Mouse (Mus musculus) kidney, adult 2 months (tissue): ENCODE results near the gene Nup85. TPM values are rescaled to one million over a fixed set of nuclear protein-coding genes. Genes with fewer than 3 reads are reported as not detected.

ENCODE experiments used
- DNase-seq: peaks from one replicate; pipeline ENCODE4 v3.0.0; 2021
- H3K27ac ChIP-seq: fragments of 200-500 bp; 2 replicates; pipeline ENCODE4 v1.5.1; 2012; ENCODE audit warnings: low read depth, low read length, control low read depth, inconsistent platforms; ENCODE audit not compliant: insufficient read depth
- H3K27me3 ChIP-seq: fragments of 200-500 bp; replicated peaks from 2 replicates; pipeline ENCODE4 v1.6.1; 2012; ENCODE audit warnings: mild to moderate bottlenecking, moderate library complexity, low read length, inconsistent platforms; ENCODE audit not compliant: control insufficient read depth, insufficient read depth
- H3K36me3 ChIP-seq: fragments of 200-500 bp; 2 replicates; pipeline ENCODE4 v1.6.1; 2012; ENCODE audit warnings: mild to moderate bottlenecking, moderate library complexity, low read length, inconsistent platforms; ENCODE audit not compliant: control insufficient read depth, insufficient read depth
- H3K4me1 ChIP-seq: fragments of 200-500 bp; 2 replicates; pipeline ENCODE4 v1.6.1; 2011; ENCODE audit warnings: low read length; ENCODE audit not compliant: control insufficient read depth, insufficient read depth
- H3K4me3 ChIP-seq: fragments of 200-500 bp; 2 replicates; pipeline ENCODE4 v1.5.1; 2011; ENCODE audit warnings: mild to moderate bottlenecking, low read depth, low read length, control low read depth; ENCODE audit not compliant: insufficient read depth
- CTCF ChIP-seq: fragments of 200-500 bp; conservative IDR thresholded peaks from 2 replicates; pipeline ENCODE4 v1.5.1; 2011; ENCODE audit warnings: low read depth, mild to moderate bottlenecking, control low read depth, low read length, moderate library complexity, mixed read lengths; ENCODE audit not compliant: insufficient read depth, insufficient read length
- POLR2A ChIP-seq: fragments of 200-500 bp; IDR thresholded peaks from one replicate; pipeline ENCODE4 v1.6.1; 2011; ENCODE audit warnings: low read depth, low read length, control low read depth
- WGBS: fragments of 180-500 bp; shearing (Covaris S2); methylation state at CpG from one replicate; pipeline ENCODE4 v1.1.7; 2018; 5-methylcytosine and 5-hydroxymethylcytosine counted together
- polyA plus RNA-seq: library from polyadenylated mRNA; depleted of rRNA; stranded (reverse); fragments of >200 nt; gene quantifications from 2 replicates; pipeline ENCODE4 v1.2.3, GENCODE M21; 2012

Gene Nup85
- polyA plus RNA-seq, 1 experiment = 32.9 TPM

DNA sequence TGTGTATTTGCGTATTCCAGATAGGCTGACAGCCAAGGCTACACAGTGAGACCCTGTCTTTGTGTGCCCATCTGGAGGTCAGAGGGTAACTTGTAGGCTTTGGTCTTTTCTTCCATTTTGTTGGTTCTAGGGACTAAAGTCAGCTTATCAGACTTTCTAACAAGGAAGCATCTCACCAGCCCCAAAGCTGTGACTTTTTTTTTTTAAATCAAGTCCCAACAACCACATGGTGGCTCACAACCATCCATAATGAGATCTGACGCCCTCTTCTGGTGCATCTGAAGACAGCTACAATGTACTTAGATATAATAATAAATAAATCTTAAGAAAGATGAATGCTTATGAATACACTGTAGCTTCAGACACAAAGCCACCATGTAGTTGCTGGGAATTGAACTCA is 26.2 kb upstream of the Nup85 start:
- TF ChIP-seq POLR2A (no peak), CTCF (no peak)
- H3K27ac ChIP-seq = no peak overlapping the region
- no peak overlapping the region for H3K4me3 ChIP-seq
- H3K36me3 ChIP-seq = peaks cover 1% of the 10 kb centered on the region; the same call in 1 of the 2 replicates
- H3K27me3 ChIP-seq = no peaks in the 10 kb centered on the region
- WGBS = 78% methylated on average over 2 of the region's 2 CpGs
- DNase-seq = no peak
- peaks cover 7% of the 10 kb centered on the region; the same call in 1 of the 2 replicates for H3K4me1 ChIP-seq

GRCm38 (mm10) chr11:115543571-115543970 is 20.7 kb upstream of the Nup85 start:
- WGBS = 70% methylated on average over 4 of the region's 4 CpGs
- no peaks in the 10 kb centered on the region for H3K36me3 ChIP-seq
- TF ChIP-seq CTCF (no peak), POLR2A (no peak)
- no peaks in the 10 kb centered on the region for H3K4me1 ChIP-seq
- H3K27ac ChIP-seq = no peak overlapping the region
- no peak overlapping the region for H3K4me3 ChIP-seq
- DNase-seq = no peak
- no peaks in the 10 kb centered on the region for H3K27me3 ChIP-seq

- peak; percentile 41 for DNase-seq
- Histone ChIP-seq H3K36me3 (no peaks in the 10 kb centered on the region), H3K4me3 (no peak overlapping the region), H3K27ac (no peak overlapping the region), H3K27me3 (no peaks in the 10 kb centered on the region), H3K4me1 (no peaks in the 10 kb centered on the region)
- TF ChIP-seq CTCF (0 out of 2 replicates have a peak, but pooled peaks have one; percentile 15), POLR2A (no peak)
- 74% methylated on average over 4 of the region's 4 CpGs for WGBS
These were observed 11.5 kb upstream of the Nup85 start for GRCm38 (mm10) chr11:115552783-115553182.

GRCm38 (mm10) chr11:115555717-115556116 is 8.5 kb upstream of the Nup85 start:
- H3K27ac ChIP-seq = no peak overlapping the region
- no peaks in the 10 kb centered on the region for H3K27me3 ChIP-seq
- H3K4me3 ChIP-seq = no peak overlapping the region
- 77% methylated on average over 17 of the region's 17 CpGs for WGBS
- TF ChIP-seq POLR2A (no peak), CTCF (no peak)
- no peaks in the 10 kb centered on the region for H3K36me3 ChIP-seq
- DNase-seq = no peak
- no peaks in the 10 kb centered on the region for H3K4me1 ChIP-seq

DNA sequence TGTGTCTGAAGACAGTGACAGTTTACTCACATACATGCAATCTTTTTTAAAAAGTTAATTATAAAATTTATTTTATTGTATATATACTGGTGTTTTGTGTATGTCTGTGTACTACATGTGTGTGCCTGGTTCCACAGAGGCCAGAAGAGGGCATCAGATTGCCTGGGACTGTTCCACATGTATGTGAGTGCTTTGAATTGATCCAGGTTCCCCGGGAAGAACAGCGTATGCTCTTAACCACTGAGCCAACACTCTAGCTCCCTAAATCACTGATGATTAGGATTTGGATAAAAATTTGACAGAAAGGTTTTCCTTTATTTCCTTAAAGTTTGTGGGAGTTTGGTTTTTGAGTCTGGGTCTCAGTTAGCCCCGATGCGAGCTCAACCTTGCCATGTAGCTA is 828 bp upstream of the Nup85 start:
- peak; percentile 9 for DNase-seq
- H3K36me3 ChIP-seq = no peaks in the 10 kb centered on the region
- H3K27me3 ChIP-seq = no peaks in the 10 kb centered on the region
- TF ChIP-seq CTCF (peak; percentile 29; the same call in 1 of the 2 replicates), POLR2A (no peak)
- H3K4me3 ChIP-seq = peak overlapping the region; percentile 64
- no peaks in the 10 kb centered on the region for H3K4me1 ChIP-seq
- no peak overlapping the region for H3K27ac ChIP-seq
- 46% methylated on average over 4 of the region's 4 CpGs for WGBS

GRCm38 (mm10) chr11:115564961-115565360 is 727 bp downstream of the Nup85 start:
- H3K4me1 ChIP-seq = no peaks in the 10 kb centered on the region
- no peak for DNase-seq
- H3K36me3 ChIP-seq = no peaks in the 10 kb centered on the region
- no peak overlapping the region for H3K27ac ChIP-seq
- TF ChIP-seq POLR2A (no peak), CTCF (no peak)
- no peaks in the 10 kb centered on the region for H3K27me3 ChIP-seq
- WGBS = 10% methylated on average over 7 of the region's 7 CpGs
- no peak overlapping the region for H3K4me3 ChIP-seq

- no peaks in the 10 kb centered on the region for H3K27me3 ChIP-seq
- H3K27ac ChIP-seq = no peak overlapping the region
- TF ChIP-seq CTCF (no peak), POLR2A (no peak)
- no peaks in the 10 kb centered on the region; the same call in 1 of the 2 replicates for H3K36me3 ChIP-seq
- DNase-seq = no peak
- H3K4me3 ChIP-seq = no peak overlapping the region
- no peaks in the 10 kb centered on the region for H3K4me1 ChIP-seq
These were observed 14.8 kb downstream of the Nup85 start for GRCm38 (mm10) chr11:115579080-115579479.

GRCm38 (mm10) chr11:115582913-115583606 is 18.8 kb downstream of the Nup85 start:
- Histone ChIP-seq H3K27me3 (no peaks in the 10 kb centered on the region), H3K4me3 (no peak overlapping the region), H3K4me1 (no peaks in the 10 kb centered on the region; the same call in 1 of the 2 replicates), H3K27ac (no peak overlapping the region), H3K36me3 (no peaks in the 10 kb centered on the region; the same call in 1 of the 2 replicates)
- no peak for DNase-seq
- 75% methylated on average over 10 of the region's 10 CpGs for WGBS
- TF ChIP-seq POLR2A = no peak
